Mouse (Mus musculus) liver, embryonic 16.5 days (tissue): ENCODE measurements around the gene Elfn1. TPM values are rescaled to one million over a fixed set of nuclear protein-coding genes. Genes with fewer than 3 reads are reported as not detected.

Experiments
- ATAC-seq: fragments of 200-750 bp; cut with Nextera tagmentation; 2 replicates; pipeline ENCODE4 v1.8.0; 2017; ENCODE audit warnings: low read depth, mild to moderate bottlenecking, moderate number of reproducible peaks, moderate library complexity
- H3K27ac ChIP-seq: fragments of 300-500 bp; sonication (generic); 2 replicates; pipeline ENCODE4 v1.5.1; 2014; ENCODE audit warnings: mild to moderate bottlenecking, low read length
- H3K27me3 ChIP-seq: fragments of 300-500 bp; sonication (generic); 2 replicates; pipeline ENCODE4 v1.6.1; 2014; ENCODE audit warnings: low read depth, low read length, mixed read lengths; ENCODE audit not compliant: control insufficient read depth, insufficient read depth
- H3K36me3 ChIP-seq: fragments of 300-500 bp; sonication (generic); 2 replicates; pipeline ENCODE4 v1.6.1; 2014; ENCODE audit warnings: mild to moderate bottlenecking; ENCODE audit not compliant: control insufficient read depth, insufficient read depth
- H3K4me1 ChIP-seq: fragments of 300-500 bp; sonication (generic); 2 replicates; pipeline ENCODE4 v1.6.1; 2014; ENCODE audit warnings: low read depth, low read length, mixed read lengths; ENCODE audit not compliant: control insufficient read depth
- H3K4me2 ChIP-seq: fragments of 300-500 bp; sonication (generic); 2 replicates; pipeline ENCODE4 v1.6.1; 2014; ENCODE audit warnings: low read depth, low read length, mixed read lengths
- H3K4me3 ChIP-seq: fragments of 300-500 bp; sonication (generic); 2 replicates; pipeline ENCODE4 v1.5.1; 2014; ENCODE audit warnings: low read depth, mild to moderate bottlenecking, low read length
- H3K9ac ChIP-seq: fragments of 300-500 bp; sonication (generic); 2 replicates; pipeline ENCODE4 v1.6.1; 2014; ENCODE audit warnings: low read depth, low read length
- H3K9me3 ChIP-seq: fragments of 300-500 bp; sonication (generic); replicated peaks from 2 replicates; pipeline ENCODE4 v1.6.1; 2016; ENCODE audit warnings: low read length; ENCODE audit not compliant: control insufficient read depth
- WGBS: fragments of 180-500 bp; shearing (Covaris S2); extraction: QIAGEN DNeasy Blood & Tissue Kit; methylation state at CpG from one replicate; pipeline ENCODE4 v1.1.7; 2014; ENCODE audit not compliant: insufficient replicate concordance; 5-methylcytosine and 5-hydroxymethylcytosine counted together
- polyA plus RNA-seq: library from polyadenylated mRNA; unstranded; fragments of >200 nt; fragmentation: Nextera tagmentation; extraction: Ambion mirVana; gene quantifications from 2 replicates; pipeline ENCODE4 v1.2.1, GENCODE M21; 2015

Gene Elfn1
- polyA plus RNA-seq, 1 experiment from 2014 or later, result not detected

DNA sequence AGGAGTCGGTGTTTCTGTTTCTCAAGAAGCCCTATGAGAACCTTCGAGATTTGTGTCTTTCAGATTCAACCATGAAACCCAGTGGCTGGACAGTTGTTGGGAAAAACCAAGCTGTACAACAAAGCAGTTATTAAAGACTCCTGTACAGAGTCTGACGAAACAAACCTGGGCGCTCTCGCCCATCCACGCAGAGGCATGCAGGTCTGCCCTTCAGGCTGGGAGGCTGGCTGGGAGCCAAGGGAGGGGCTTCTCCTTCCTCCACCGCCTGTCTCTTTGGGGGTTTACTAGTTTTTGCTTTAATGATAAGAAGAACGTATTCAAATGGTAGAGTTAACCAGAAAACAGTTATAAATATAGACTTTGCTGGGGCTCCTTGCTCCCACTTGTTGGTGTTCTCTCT lies 99.1 kb downstream of the Elfn1 start:
- Histone ChIP-seq H3K4me2 (no peak overlapping the region), H3K9ac (no peak overlapping the region), H3K27ac (no peak overlapping the region), H3K36me3 (no peaks in the 10 kb centered on the region), H3K9me3 (no peaks in the 10 kb centered on the region), H3K27me3 (no peaks in the 10 kb centered on the region), H3K4me3 (no peak overlapping the region), H3K4me1 (no peaks in the 10 kb centered on the region; the same call in 1 of the 2 replicates)
- no peak for ATAC-seq
- 72% methylated on average over 8 of the region's 8 CpGs for WGBS

DNA sequence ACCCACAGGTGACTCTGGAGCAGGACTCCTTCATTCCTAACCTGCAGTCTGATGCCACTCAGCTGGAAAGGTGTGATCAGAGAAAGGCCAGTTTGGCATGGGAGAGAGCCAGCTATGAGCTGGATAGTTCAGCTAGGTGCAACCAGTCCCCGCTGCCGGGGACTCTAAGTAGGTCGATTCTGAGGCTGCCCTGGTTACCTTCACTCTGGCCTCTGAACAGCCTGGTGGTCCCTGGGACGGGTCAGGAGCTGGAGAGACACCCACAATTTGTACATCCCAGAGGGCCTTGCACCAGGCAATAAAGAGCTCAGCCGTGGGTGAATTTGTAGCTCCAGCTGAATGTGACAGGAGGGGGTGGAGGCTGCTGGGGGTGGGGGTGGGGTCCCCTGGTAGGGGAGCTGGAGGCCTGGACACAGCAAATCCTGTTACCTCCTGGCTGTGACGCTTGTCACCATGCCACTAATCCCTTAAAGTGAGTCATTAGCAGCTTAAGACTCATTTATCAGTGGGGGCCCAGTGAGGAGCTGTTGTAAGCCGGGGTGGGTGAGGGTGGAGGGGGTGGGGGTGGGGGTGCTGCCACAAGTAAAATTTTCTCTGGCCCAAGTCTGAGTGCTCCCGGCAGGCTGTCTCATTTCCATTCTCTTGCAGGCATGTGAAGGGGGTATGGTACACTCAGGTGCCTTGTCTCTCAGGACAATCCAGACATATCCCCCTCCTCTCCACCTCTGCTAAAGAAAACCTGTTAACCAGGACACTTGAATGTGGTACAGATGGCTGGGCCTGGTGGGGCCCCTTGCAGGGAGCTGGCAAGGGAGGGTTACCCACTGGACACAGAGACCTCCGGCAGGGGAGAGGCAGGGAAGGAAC lies 100.1 kb downstream of the Elfn1 start:
- Histone ChIP-seq H3K27me3 (no peaks in the 10 kb centered on the region), H3K9ac (no peak overlapping the region), H3K27ac (no peak overlapping the region), H3K36me3 (no peaks in the 10 kb centered on the region), H3K4me1 (peaks cover 9% of the 10 kb centered on the region), H3K4me2 (no peak overlapping the region), H3K9me3 (no peaks in the 10 kb centered on the region), H3K4me3 (no peak overlapping the region)
- WGBS, result 69% methylated on average over 9 of the region's 9 CpGs
- ATAC-seq, result no peak

DNA sequence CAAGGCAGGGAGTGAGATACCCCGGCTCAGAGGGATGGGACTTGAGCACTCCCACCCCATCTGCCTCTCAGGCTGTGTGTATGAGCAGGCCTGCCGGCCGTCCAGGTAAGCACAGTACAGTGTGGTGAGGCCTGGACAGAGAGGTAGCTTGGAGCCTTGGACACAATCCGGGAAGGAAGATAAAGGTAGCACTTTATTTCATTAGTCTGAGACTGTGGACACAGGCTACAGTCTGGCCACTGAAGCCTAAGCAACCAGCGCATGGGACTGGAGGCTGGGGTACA lies 100.7 kb downstream of the Elfn1 start:
- H3K4me3 ChIP-seq, result no peak overlapping the region
- no peaks in the 10 kb centered on the region for H3K36me3 ChIP-seq
- no peaks in the 10 kb centered on the region for H3K27me3 ChIP-seq
- no peaks in the 10 kb centered on the region for H3K9me3 ChIP-seq
- no peak overlapping the region for H3K9ac ChIP-seq
- 78% methylated on average over 5 of the region's 5 CpGs for WGBS
- H3K4me2 ChIP-seq, result no peak overlapping the region
- no peak overlapping the region for H3K27ac ChIP-seq
- H3K4me1 ChIP-seq, result peaks cover 15% of the 10 kb centered on the region
- no peak for ATAC-seq

DNA sequence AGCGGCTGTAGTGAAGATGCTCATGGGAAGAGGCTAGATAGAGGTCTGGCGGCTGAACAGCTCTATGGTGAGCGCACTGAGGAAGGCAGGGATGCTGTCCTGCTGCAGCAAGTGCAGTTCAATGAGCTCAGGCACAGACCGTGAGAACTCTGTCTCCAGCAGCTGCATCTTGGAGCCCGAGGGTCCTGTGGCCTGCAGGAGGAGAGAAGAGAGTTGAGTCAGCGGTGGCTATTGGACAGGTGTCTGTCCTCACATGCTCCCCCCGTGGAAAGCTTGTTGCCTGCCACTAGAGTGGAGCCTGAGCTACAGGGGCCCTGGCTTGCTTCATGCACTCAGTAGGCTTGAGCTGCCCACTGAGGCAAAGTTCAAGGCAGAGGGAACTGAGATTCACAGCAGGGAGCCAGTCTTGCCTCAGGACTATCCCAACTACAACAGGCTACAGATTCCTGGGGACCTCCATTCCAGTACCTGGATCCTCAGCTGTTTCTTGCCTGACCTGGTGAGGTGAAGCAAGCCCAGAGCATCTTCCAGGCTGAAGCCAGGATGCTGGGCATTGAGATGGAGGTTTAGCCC lies 101.4 kb downstream of the Elfn1 start:
- Histone ChIP-seq H3K27ac (peak overlapping the region; percentile 10; the same call in 1 of the 2 replicates), H3K27me3 (no peaks in the 10 kb centered on the region), H3K9ac (no peak overlapping the region), H3K9me3 (no peaks in the 10 kb centered on the region), H3K4me3 (no peak overlapping the region), H3K4me1 (peaks cover 20% of the 10 kb centered on the region), H3K36me3 (no peaks in the 10 kb centered on the region), H3K4me2 (no peak overlapping the region)
- WGBS, result 85% methylated on average over 7 of the region's 7 CpGs
- no peak for ATAC-seq

DNA sequence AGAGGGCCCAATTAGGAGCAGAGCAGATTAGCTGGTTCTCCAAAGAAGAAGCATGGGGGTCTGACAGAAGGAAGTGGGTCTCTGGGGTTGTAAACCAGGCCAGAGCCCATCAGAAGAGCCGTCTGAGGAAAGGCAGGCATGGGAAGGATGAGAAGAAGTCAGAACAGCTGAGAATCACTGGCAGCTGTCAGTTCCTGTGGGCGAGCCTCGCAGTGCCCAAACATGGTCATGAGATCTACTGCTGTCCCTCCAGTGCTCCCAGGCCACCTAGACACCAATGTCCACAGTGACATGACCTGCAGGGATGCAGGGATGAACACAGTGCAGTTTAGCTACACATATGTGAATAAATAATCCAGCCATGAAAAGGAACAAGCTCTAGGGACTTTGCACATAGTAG lies 102.7 kb downstream of the Elfn1 start:
- no peaks in the 10 kb centered on the region for H3K9me3 ChIP-seq
- peaks cover 22% of the 10 kb centered on the region for H3K4me1 ChIP-seq
- no peak for ATAC-seq
- WGBS, result 87% methylated on average over 3 of the region's 3 CpGs
- H3K36me3 ChIP-seq, result no peaks in the 10 kb centered on the region
- no peaks in the 10 kb centered on the region for H3K27me3 ChIP-seq
- no peak overlapping the region for H3K4me2 ChIP-seq
- H3K4me3 ChIP-seq, result no peak overlapping the region
- no peak overlapping the region for H3K27ac ChIP-seq
- no peak overlapping the region for H3K9ac ChIP-seq

DNA sequence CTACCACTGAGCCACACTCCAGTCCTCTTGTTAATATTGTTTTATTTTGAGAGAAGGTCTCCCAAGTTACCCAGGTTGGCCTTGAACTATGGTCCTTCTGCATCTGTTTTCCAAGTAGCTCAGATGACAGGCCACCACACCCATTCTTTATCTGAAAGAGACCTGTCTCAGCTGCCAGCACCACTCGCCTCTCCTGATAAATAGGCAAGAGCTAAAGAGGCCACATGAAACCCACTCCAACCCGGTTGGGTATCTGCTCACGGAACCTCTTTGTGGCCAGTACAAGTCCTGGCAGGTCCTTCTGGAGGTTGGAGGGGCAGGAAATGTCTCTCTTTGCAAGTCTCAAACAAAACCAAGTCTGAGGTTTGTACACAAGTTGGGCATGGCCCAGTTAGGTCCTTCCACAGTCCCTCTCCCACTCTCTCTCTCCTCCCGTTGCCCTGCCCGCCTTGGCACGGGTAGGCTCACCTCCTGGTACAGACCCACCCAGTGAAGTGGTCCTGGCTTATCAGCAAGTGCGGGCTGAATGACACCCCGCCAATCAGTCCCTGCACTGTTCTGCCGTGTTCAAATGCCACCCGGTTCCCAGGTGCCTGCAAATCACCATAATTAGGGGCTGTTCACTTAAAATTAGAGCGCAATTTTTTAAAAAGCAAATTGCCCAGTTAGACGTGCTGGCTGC lies 104.7 kb downstream of the Elfn1 start:
- peak; percentile 93 for ATAC-seq
- 35% methylated on average over 12 of the region's 12 CpGs for WGBS
- Histone ChIP-seq H3K27me3 (no peaks in the 10 kb centered on the region), H3K4me1 (peaks cover 22% of the 10 kb centered on the region), H3K27ac (peak overlapping the region; percentile 88), H3K9me3 (no peaks in the 10 kb centered on the region), H3K9ac (peak overlapping the region; percentile 37; the same call in 1 of the 2 replicates), H3K4me3 (no peak overlapping the region), H3K4me2 (peak overlapping the region; percentile 37), H3K36me3 (no peaks in the 10 kb centered on the region)

DNA sequence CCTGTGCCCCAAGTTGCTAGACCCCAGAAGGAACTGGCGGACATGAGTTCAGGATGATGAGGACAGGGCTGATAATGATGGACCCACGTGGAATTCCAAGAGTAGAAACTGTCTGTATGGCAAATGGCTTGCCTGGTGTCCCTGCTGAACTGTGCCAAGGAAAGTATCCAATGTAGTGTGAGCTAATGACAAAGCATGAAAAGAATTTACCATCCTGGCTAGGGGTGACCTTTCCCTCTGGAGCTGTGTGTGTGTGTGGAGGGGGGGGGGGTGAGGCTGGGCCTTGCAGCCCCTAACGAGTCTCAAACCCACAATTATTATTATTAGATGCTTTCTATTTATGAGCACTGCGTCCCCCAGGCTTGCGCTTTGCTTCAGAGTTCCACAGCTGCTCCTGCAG lies 105.9 kb downstream of the Elfn1 start:
- no peak overlapping the region for H3K9ac ChIP-seq
- H3K27ac ChIP-seq, result peak overlapping the region; percentile 88
- H3K27me3 ChIP-seq, result no peaks in the 10 kb centered on the region
- no peak overlapping the region for H3K4me3 ChIP-seq
- no peak for ATAC-seq
- 78% methylated on average over 5 of the region's 5 CpGs for WGBS
- no peaks in the 10 kb centered on the region for H3K36me3 ChIP-seq
- H3K4me2 ChIP-seq, result no peak overlapping the region
- H3K4me1 ChIP-seq, result peaks cover 22% of the 10 kb centered on the region
- H3K9me3 ChIP-seq, result no peaks in the 10 kb centered on the region

DNA sequence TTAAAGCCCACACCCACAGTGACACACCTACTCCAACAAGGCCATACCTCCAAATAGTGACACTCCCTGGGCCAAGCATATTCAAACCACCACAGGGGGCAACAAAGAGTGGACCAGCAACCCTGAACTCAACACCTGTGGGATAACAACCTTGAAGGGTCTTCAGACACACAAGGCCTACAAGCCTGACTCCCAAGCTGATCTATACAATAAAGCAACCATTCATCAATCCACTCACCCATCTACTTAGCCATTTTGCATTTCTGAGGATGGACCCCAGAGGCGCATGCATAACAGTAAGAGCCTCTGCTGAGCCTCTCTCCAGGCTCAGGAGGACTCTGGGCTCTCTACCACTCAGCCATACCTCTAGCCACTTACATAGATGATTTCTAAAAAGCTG lies 109.2 kb downstream of the Elfn1 start:
- H3K9ac ChIP-seq, result no peak overlapping the region
- no peak for ATAC-seq
- H3K27ac ChIP-seq, result no peak overlapping the region
- H3K9me3 ChIP-seq, result no peaks in the 10 kb centered on the region
- no peaks in the 10 kb centered on the region for H3K36me3 ChIP-seq
- peaks cover 22% of the 10 kb centered on the region for H3K4me1 ChIP-seq
- no peaks in the 10 kb centered on the region for H3K27me3 ChIP-seq
- no peak overlapping the region for H3K4me2 ChIP-seq
- H3K4me3 ChIP-seq, result no peak overlapping the region
- 77% methylated on average over 1 of the region's 1 CpGs for WGBS

DNA sequence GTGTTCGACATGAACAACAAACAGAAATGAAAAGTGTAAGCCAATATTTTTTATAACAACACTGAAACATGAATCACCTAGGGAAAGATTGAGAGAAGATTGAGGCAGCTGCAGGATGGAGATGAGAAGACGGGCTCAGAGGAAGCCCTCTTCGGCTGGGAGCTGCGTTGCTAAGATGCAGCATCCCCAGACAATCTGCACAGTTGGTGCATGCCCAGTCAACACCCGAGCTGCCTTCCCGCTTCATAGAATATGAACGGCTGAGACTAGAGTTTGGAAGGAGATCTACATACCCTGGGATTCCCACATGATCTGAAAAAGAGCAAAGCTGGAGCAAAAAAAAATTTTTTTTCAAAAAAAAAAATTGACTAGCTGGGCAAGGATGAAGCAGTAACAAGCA lies 111.0 kb downstream of the Elfn1 start:
- Histone ChIP-seq H3K27ac (no peak overlapping the region), H3K9me3 (no peaks in the 10 kb centered on the region), H3K9ac (no peak overlapping the region), H3K4me1 (peaks cover 6% of the 10 kb centered on the region), H3K36me3 (no peaks in the 10 kb centered on the region), H3K27me3 (no peaks in the 10 kb centered on the region), H3K4me2 (no peak overlapping the region), H3K4me3 (no peak overlapping the region)
- ATAC-seq, result no peak
- WGBS, result 77% methylated on average over 7 of the region's 7 CpGs
